Comparison of ENCODE assay signal across 15 mouse cellular contexts in the genomic region with DNA sequence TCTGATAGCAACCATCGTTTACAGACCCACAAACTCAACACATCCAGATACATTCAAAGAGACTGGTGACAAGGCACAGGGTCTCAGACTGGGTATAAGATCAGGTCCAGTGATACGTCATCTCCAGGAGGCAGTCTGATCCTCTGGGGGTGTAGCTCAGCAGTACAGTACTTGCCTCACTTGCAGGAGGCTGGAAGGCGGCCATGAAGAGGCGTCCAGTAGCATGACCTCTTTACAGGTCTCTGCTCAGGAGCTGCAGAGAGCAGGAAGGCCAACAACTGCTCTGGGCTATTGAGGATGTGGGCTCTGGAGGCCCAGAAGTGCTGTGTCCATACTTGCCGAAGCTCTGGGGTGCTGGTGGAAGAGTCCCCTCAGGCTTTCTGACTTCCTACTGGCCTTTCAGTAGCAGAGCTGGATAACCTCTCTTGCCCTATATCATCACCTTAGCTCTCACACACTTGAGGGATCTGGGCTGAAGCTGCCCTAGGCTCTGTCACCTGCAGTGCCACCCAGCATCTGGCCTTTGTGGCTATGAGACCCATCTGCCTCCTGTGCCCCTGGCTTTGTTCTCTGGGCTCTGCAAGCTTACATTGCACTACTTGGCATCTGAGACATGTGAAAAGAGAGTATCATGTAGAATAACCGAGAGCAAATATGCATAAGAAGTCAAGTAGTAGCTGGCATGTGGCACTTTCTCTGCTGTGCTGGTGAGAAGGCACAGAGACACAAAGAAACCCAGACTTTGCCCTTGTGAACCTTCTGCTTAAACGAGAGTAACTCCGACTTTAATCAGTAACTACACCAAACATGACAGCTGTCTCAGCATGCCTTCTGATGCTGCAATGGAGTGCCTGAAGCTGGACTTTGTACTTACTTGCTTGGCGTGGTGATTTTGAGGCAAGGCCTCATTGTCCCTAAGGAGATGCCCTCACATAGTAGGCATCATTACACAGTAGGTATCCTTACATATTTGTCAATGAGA.
DNase-seq lines count a peak whose midpoint lies in the region; ATAC-seq and TF ChIP-seq lines count a peak whose summit lies in the region.
"Had no signal": no experiment of that assay in that cellular context is flagged by ENCODE, and none has a peak within 500 bp of the region (broad histone marks: within the 10 kb centered on the region; RNA-seq: fewer than 3 reads in every experiment).

No protein-coding gene starts in this region.

- H3K9me3 ChIP-seq in hindbrain, embryonic 10.5 days, result no peaks in the 10 kb centered on the region
- no peaks in the 10 kb centered on the region for H3K9me3 ChIP-seq in hindbrain, embryonic 13.5 days
- no peaks in the 10 kb centered on the region for H3K9me3 ChIP-seq in heart, embryonic 12.5 days (replicated peaks)
- H3K9me3 ChIP-seq: heart, embryonic 15.5 days; midbrain, embryonic 15.5 days had no signal

- no peak for TF ChIP-seq EP300 in heart, adult 2 months (IDR thresholded peaks at IDR 0.05; ENCODE audit: insufficient read depth, low read depth, low read length)

- no peaks in the 10 kb centered on the region for H3K79me2 ChIP-seq in heart, adult 2 months (replicated peaks; ENCODE audit: control insufficient read depth, insufficient read depth, low read length)

- no peaks in the 10 kb centered on the region for H3K36me3 ChIP-seq in hindbrain, embryonic 10.5 days
- H3K36me3 ChIP-seq in hindbrain, embryonic 13.5 days, result no peaks in the 10 kb centered on the region
- no peaks in the 10 kb centered on the region for H3K36me3 ChIP-seq in heart, embryonic 12.5 days
- H3K36me3 ChIP-seq in heart, adult 2 months (ENCODE audit: control insufficient read depth, insufficient read depth, low read length), result no peaks in the 10 kb centered on the region
- H3K36me3 ChIP-seq: heart, embryonic 15.5 days; midbrain, embryonic 15.5 days had no signal

- peak overlapping the region; percentile 37; the same call in 1 of the 2 replicates for H3K27ac ChIP-seq in hindbrain, embryonic 10.5 days
- no peak overlapping the region for H3K27ac ChIP-seq in hindbrain, embryonic 13.5 days
- no peak overlapping the region for H3K27ac ChIP-seq in heart, embryonic 12.5 days (ENCODE audit: poor library complexity, severe bottlenecking)
- no peak overlapping the region for H3K27ac ChIP-seq in heart, adult 2 months
- H3K27ac ChIP-seq: heart, embryonic 15.5 days; hindbrain, embryonic 14.5 days; midbrain, embryonic 15.5 days had no signal

- no peaks in the 10 kb centered on the region for H3K27me3 ChIP-seq in hindbrain, embryonic 10.5 days (ENCODE audit: insufficient read depth, poor library complexity, severe bottlenecking)
- H3K27me3 ChIP-seq in hindbrain, embryonic 13.5 days, result no peaks in the 10 kb centered on the region
- no peaks in the 10 kb centered on the region for H3K27me3 ChIP-seq in heart, embryonic 12.5 days (replicated peaks)
- H3K27me3 ChIP-seq in heart, adult 2 months (ENCODE audit: control insufficient read depth, insufficient read depth, low read length), result no peaks in the 10 kb centered on the region
- H3K27me3 ChIP-seq: heart, embryonic 15.5 days; midbrain, embryonic 15.5 days; Patski had no signal

- H3K4me1 ChIP-seq in hindbrain, embryonic 10.5 days (replicated peaks), result peaks cover 14% of the 10 kb centered on the region
- H3K4me1 ChIP-seq in hindbrain, embryonic 13.5 days (replicated peaks), result peaks cover 2% of the 10 kb centered on the region
- peaks cover 19% of the 10 kb centered on the region for H3K4me1 ChIP-seq in heart, embryonic 12.5 days (replicated peaks)
- H3K4me1 ChIP-seq in heart, adult 2 months (ENCODE audit: control insufficient read depth, insufficient read depth, low read length), result peaks cover 2% of the 10 kb centered on the region

- intact Hi-C loops in heart, adult 2 months (cut with DNase I), result no loop called here

- no peak for TF ChIP-seq POLR2A in heart, adult 2 months (IDR thresholded peaks at IDR 0.05; ENCODE audit: insufficient read depth, low read depth, low read length)

- H3K4me3 ChIP-seq in hindbrain, embryonic 10.5 days, result no peak overlapping the region
- H3K4me3 ChIP-seq in hindbrain, embryonic 13.5 days, result no peak overlapping the region
- H3K4me3 ChIP-seq in heart, embryonic 12.5 days, result no peak overlapping the region
- no peak overlapping the region for H3K4me3 ChIP-seq in heart, adult 2 months
- H3K4me3 ChIP-seq: heart, embryonic 15.5 days; midbrain, embryonic 15.5 days had no signal

- no peak for ATAC-seq in hindbrain, embryonic 13.5 days (ENCODE audit: low FRiP score)
- no peak for ATAC-seq in heart, embryonic 12.5 days (ENCODE audit: insufficient number of reproducible peaks, low FRiP score)
- ATAC-seq: midbrain, embryonic 15.5 days; Patski had no signal

- 80% methylated on average over 9 of the region's 9 CpGs for WGBS in hindbrain, embryonic 10.5 days
- 79% methylated on average over 9 of the region's 9 CpGs for WGBS in hindbrain, embryonic 13.5 days
- 70% methylated on average over 9 of the region's 9 CpGs for WGBS in heart, embryonic 12.5 days
- 79% methylated on average over 9 of the region's 9 CpGs for WGBS in heart, adult 2 months

- no peak for TF ChIP-seq CTCF in heart, adult 2 months (IDR thresholded peaks at IDR 0.05)

- no peak overlapping the region for H3K4me2 ChIP-seq in hindbrain, embryonic 13.5 days
- H3K4me2 ChIP-seq in heart, embryonic 12.5 days, result no peak overlapping the region
- H3K4me2 ChIP-seq: heart, embryonic 15.5 days; hindbrain, embryonic 14.5 days; midbrain, embryonic 15.5 days had no signal

- no peak overlapping the region for H3K9ac ChIP-seq in hindbrain, embryonic 13.5 days
- H3K9ac ChIP-seq in heart, embryonic 12.5 days, result no peak overlapping the region
- no peak overlapping the region for H3K9ac ChIP-seq in heart, adult 2 months (ENCODE audit: low read depth, low read length)
- H3K9ac ChIP-seq: heart, embryonic 15.5 days; hindbrain, embryonic 14.5 days; midbrain, embryonic 15.5 days had no signal

- DNase-seq in hindbrain, embryonic 10.5 days (ENCODE audit: low spot score), result no peak
- peak; percentile 62 for DNase-seq in kidney, adult 18-20 months
- DNase-seq in kidney, postnatal 25 days, result peak; percentile 68 to 83
- DNase-seq in thymus, postnatal 25 days, result peak; percentile 58
- DNase-seq in retina, postnatal 1 day, result no peak
- no peak for DNase-seq in heart, adult 2 months
- DNase-seq: cerebellum, adult 9-10 months; gastrocnemius, postnatal 36 days; lung, adult 18-20 months had no signal

Comparison
In these comparisons a context has a peak if more than half of its experiments do, and no peak if none do; other contexts are left out.
1. DNase-seq: peak in kidney, adult 18-20 months (single experiment), kidney, postnatal 25 days (2 of 2) and thymus, postnatal 25 days (single experiment); none in hindbrain, embryonic 10.5 days (single experiment), retina, postnatal 1 day (single experiment) and heart, adult 2 months (0 of 2).